Mouse (Mus musculus): ENCODE measurements around the gene Rpa3. TPM values are rescaled to one million over a fixed set of nuclear protein-coding genes. Genes with fewer than 3 reads are reported as not detected.

Gene Rpa3
- polyA plus RNA-seq (2015; fragmentation: Nextera tagmentation; extraction: Ambion mirVana) = 63.3 and 70.3 TPM in 2 replicates

DNA sequence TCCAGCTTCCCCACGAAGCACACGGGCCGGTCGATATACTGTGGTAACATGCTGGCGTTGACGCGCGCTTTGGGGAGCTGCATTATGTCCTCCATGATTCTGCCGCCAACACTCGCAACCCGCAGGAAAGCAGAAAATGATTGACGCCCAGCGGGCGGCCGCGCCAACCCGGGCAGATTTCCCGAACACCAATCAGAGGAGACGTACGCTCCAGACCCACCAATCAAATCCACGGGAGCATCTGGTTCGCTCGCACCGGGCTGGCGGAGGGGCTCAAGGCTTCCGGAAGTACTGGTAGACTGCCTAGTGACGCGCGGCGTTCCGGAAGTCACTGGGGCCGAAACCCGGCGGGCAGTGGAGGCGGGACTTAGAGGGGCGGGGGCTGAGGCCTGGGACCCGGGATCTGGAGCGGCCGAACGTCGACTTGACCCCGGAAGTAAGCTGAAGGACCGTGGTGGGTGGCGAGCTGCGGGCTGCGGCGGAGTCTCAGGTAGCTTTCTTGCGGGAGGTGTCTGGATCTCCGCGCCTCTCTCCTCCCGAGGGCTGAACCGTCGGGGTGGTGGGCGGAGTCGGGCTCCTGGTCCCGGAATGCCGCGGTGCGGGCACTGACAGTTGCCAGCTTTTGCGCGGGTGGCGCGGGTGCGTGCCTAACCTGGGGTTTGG is at the start of gene Rpa3, which contains the start of the genes Umad1 and Gm45062:
Gene Rpa3, minus strand, starts transcription at position 170 of the 663 bp plus-strand sequence.
Gene Umad1, plus strand, starts transcription at position 285 of the 663 bp plus-strand sequence.
Gene Gm45062, plus strand, starts transcription at position 447 of the 663 bp plus-strand sequence.

DNA sequence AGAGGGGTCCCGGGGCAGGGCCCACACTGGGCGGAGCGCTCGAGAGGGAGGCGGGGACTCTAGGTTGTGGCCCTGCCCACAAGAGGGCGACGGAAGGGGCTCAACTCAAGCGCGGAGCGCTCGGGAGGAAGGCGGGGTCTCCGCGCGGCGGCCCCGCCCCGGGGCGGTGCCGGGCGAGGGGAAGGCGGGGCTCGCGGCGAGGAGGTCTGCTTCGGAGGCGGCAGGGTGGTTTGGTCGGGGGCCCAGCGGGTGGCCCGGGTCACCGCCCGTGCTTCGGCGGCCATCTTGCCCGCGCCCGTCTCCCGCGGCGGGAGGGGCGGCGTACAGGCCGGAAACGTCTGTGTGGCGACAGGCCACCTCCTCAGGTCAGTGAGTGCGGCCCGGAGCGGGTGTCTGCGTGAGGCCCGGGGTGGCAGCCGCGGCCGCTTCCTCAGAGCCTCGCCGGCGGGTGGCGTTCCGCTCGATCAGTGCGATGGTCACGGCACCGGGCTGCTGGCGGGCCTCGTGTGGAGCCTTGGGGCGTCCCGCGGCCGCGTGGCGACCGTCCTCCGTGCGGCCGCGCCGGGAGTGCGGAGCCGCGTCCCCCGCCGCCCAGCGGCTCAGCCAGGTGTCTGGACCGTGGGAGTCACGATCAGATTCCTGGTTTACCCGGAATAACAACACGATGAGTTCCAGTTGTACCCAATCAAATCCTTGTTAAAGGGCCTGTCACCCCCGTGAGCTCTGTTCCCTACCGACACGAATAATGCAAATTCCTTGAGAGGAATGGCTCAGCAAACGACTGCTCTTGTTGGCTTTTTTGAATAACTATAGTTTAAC is 49.7 kb downstream of the Rpa3 start, which contains the start of gene Mios:
Gene Mios, plus strand, starts transcription at position 176 of the 819 bp plus-strand sequence.

Other genes with a start within 250 kb of the Rpa3 start
- gene Col28a1, start 66.6 kb downstream of the Rpa3 start, polyA plus RNA-seq (2015; fragmentation: Nextera tagmentation; extraction: Ambion mirVana) = 1.7 and 2.0 TPM in 2 replicates
- gene Mios, start 50.0 kb downstream of the Rpa3 start, polyA plus RNA-seq (2015; fragmentation: Nextera tagmentation; extraction: Ambion mirVana) = 14.0 and 14.4 TPM in 2 replicates
- 12.7 and 13.0 TPM in 2 replicates for gene Umad1, start 115 bp upstream of the Rpa3 start, polyA plus RNA-seq (2015; fragmentation: Nextera tagmentation; extraction: Ambion mirVana)
- gene Gm45062, start 277 bp upstream of the Rpa3 start, polyA plus RNA-seq (2015; fragmentation: Nextera tagmentation; extraction: Ambion mirVana) = 2.0 and 2.7 TPM in 2 replicates

All from skeletal muscle tissue, postnatal 0 days (tissue).